Mouse (Mus musculus) heart, embryonic 14.5 days (tissue): ENCODE results near the gene Svep1. TPM values are rescaled to one million over a fixed set of nuclear protein-coding genes. Genes with fewer than 3 reads are reported as not detected.

Experiments used
- ATAC-seq: fragments of 200-750 bp; cut with Nextera tagmentation; 2 replicates; pipeline ENCODE4 v1.8.0; 2017; ENCODE audit warnings: low read depth, moderate TSS enrichment; ENCODE audit not compliant: insufficient number of reproducible peaks, insufficient read depth, low FRiP score
- H3K27ac ChIP-seq, 2 experiments: fragments of 200-500 bp in 1 of 2; fragments of 300-500 bp in 1 of 2; sonication (generic) in 1 of 2; replicated peaks in 1 of 2; 2 replicates each; pipeline ENCODE4 v1.5.1; 2012 to 2014; ENCODE audit warnings: low read depth in 2 of 2, low read length in 2 of 2, control low read depth in 1 of 2, mild to moderate bottlenecking in 1 of 2, mixed read lengths in 1 of 2; ENCODE audit not compliant: control insufficient read depth in 1 of 2, insufficient read depth in 1 of 2
- H3K27me3 ChIP-seq: fragments of 300-500 bp; sonication (generic); 2 replicates; pipeline ENCODE4 v1.6.1; 2014; ENCODE audit warnings: mild to moderate bottlenecking, low read length, control low read depth; ENCODE audit not compliant: control insufficient read depth, insufficient read depth
- H3K36me3 ChIP-seq: fragments of 300-500 bp; sonication (generic); 2 replicates; pipeline ENCODE4 v1.6.1; 2014; ENCODE audit warnings: mild to moderate bottlenecking, control low read depth, low read length, mixed read lengths; ENCODE audit not compliant: control insufficient read depth, insufficient read depth
- H3K4me1 ChIP-seq, 2 experiments: fragments of 200-500 bp in 1 of 2; fragments of 300-500 bp in 1 of 2; sonication (generic) in 1 of 2; 2 replicates each; pipeline ENCODE4 v1.6.1; 2012 to 2014; ENCODE audit warnings: low read length in 2 of 2, control low read depth in 1 of 2, mixed read lengths in 1 of 2; ENCODE audit not compliant: control insufficient read depth in 2 of 2, insufficient read depth in 2 of 2
- H3K4me2 ChIP-seq: fragments of 300-500 bp; sonication (generic); 2 replicates; pipeline ENCODE4 v1.6.1; 2014; ENCODE audit warnings: mild to moderate bottlenecking, low read length
- H3K4me3 ChIP-seq, 2 experiments: fragments of 200-500 bp in 1 of 2; fragments of 300-500 bp in 1 of 2; sonication (generic) in 1 of 2; 2 replicates each; pipeline ENCODE4 v1.5.1; 2012 to 2014; ENCODE audit warnings: low read length in 2 of 2, mild to moderate bottlenecking in 2 of 2, control low read depth in 1 of 2, low read depth in 1 of 2, moderate library complexity in 1 of 2; ENCODE audit not compliant: control insufficient read depth in 1 of 2, insufficient read depth in 1 of 2
- H3K9ac ChIP-seq: fragments of 300-500 bp; sonication (generic); 2 replicates; pipeline ENCODE4 v1.6.1; 2014; ENCODE audit warnings: mild to moderate bottlenecking, low read length
- H3K9me3 ChIP-seq: fragments of 300-500 bp; sonication (generic); 2 replicates; pipeline ENCODE4 v1.6.1; 2016; ENCODE audit warnings: low read length, control low read depth; ENCODE audit not compliant: control insufficient read depth
- WGBS: fragments of 180-500 bp; shearing (Covaris S2); extraction: QIAGEN DNeasy Blood & Tissue Kit; methylation state at CpG from one replicate; pipeline ENCODE4 v1.1.7; 2014; 5-methylcytosine and 5-hydroxymethylcytosine counted together
- polyA plus RNA-seq: library from polyadenylated mRNA; unstranded; fragments of >200 nt; fragmentation: Nextera tagmentation; extraction: Ambion mirVana; gene quantifications from 2 replicates; pipeline ENCODE4 v1.2.1, GENCODE M21; 2014

Gene Svep1
- polyA plus RNA-seq, 1 experiment from 2014 or later, result 2.8 TPM

- no peak overlapping the region for H3K27ac ChIP-seq
- ATAC-seq, result no peak
- H3K9ac ChIP-seq, result no peak overlapping the region
- no peaks in the 10 kb centered on the region for H3K27me3 ChIP-seq
- WGBS, result 84% methylated on average over 5 of the region's 5 CpGs
- H3K9me3 ChIP-seq, result no peaks in the 10 kb centered on the region
- H3K36me3 ChIP-seq, result no peaks in the 10 kb centered on the region
- H3K4me1 ChIP-seq, result no peaks in the 10 kb centered on the region
- H3K4me3 ChIP-seq, result no peak overlapping the region
- no peak overlapping the region for H3K4me2 ChIP-seq
Observed at GRCm38 (mm10) chr4:58127024-58127423, 79.6 kb downstream of the Svep1 start.

- 76% methylated on average over 8 of the region's 8 CpGs for WGBS
- Histone ChIP-seq H3K9ac (no peak overlapping the region), H3K27ac (no peak overlapping the region), H3K27me3 (no peaks in the 10 kb centered on the region), H3K36me3 (no peaks in the 10 kb centered on the region), H3K4me2 (no peak overlapping the region), H3K9me3 (no peaks in the 10 kb centered on the region), H3K4me3 (no peak overlapping the region), H3K4me1 (no peaks in the 10 kb centered on the region)
- no peak for ATAC-seq
Observed at GRCm38 (mm10) chr4:58115452-58115851, 91.2 kb downstream of the Svep1 start.

GRCm38 (mm10) chr4:58111008-58111407 lies 95.7 kb downstream of the Svep1 start:
- WGBS, result 78% methylated on average over 10 of the region's 10 CpGs
- H3K4me1 ChIP-seq, result no peaks in the 10 kb centered on the region
- ATAC-seq, result no peak
- H3K27me3 ChIP-seq, result no peaks in the 10 kb centered on the region
- H3K27ac ChIP-seq, result no peak overlapping the region
- no peak overlapping the region for H3K9ac ChIP-seq
- H3K4me3 ChIP-seq, result no peak overlapping the region
- H3K36me3 ChIP-seq, result no peaks in the 10 kb centered on the region
- H3K9me3 ChIP-seq, result no peaks in the 10 kb centered on the region
- no peak overlapping the region for H3K4me2 ChIP-seq

- no peaks in the 10 kb centered on the region for H3K36me3 ChIP-seq
- H3K9me3 ChIP-seq, result no peaks in the 10 kb centered on the region
- H3K4me1 ChIP-seq, result no peaks in the 10 kb centered on the region
- WGBS, result 83% methylated on average over 6 of the region's 6 CpGs
- no peak overlapping the region for H3K4me2 ChIP-seq
- H3K9ac ChIP-seq, result no peak overlapping the region
- ATAC-seq, result no peak
- H3K27ac ChIP-seq, result no peak overlapping the region
- H3K4me3 ChIP-seq, result no peak overlapping the region
- H3K27me3 ChIP-seq, result no peaks in the 10 kb centered on the region
Observed at GRCm38 (mm10) chr4:58109793-58110192, 96.9 kb downstream of the Svep1 start.

GRCm38 (mm10) chr4:58108364-58108763 lies 98.3 kb downstream of the Svep1 start:
- H3K27me3 ChIP-seq, result no peaks in the 10 kb centered on the region
- ATAC-seq, result no peak
- no peak overlapping the region for H3K4me3 ChIP-seq
- H3K36me3 ChIP-seq, result no peaks in the 10 kb centered on the region
- H3K9ac ChIP-seq, result no peak overlapping the region
- no peak overlapping the region for H3K4me2 ChIP-seq
- 88% methylated on average over 3 of the region's 3 CpGs for WGBS
- no peaks in the 10 kb centered on the region for H3K9me3 ChIP-seq
- no peaks in the 10 kb centered on the region for H3K4me1 ChIP-seq
- H3K27ac ChIP-seq, result no peak overlapping the region

GRCm38 (mm10) chr4:58097732-58098131 lies 108.9 kb downstream of the Svep1 start:
- 83% methylated on average over 9 of the region's 9 CpGs for WGBS
- no peaks in the 10 kb centered on the region for H3K36me3 ChIP-seq
- no peak overlapping the region for H3K4me3 ChIP-seq
- no peak overlapping the region for H3K4me2 ChIP-seq
- H3K9ac ChIP-seq, result no peak overlapping the region
- ATAC-seq, result no peak
- no peaks in the 10 kb centered on the region for H3K27me3 ChIP-seq
- H3K27ac ChIP-seq, result no peak overlapping the region
- H3K9me3 ChIP-seq, result no peaks in the 10 kb centered on the region
- no peaks in the 10 kb centered on the region for H3K4me1 ChIP-seq

GRCm38 (mm10) chr4:58086738-58087137 lies 119.9 kb downstream of the Svep1 start:
- Histone ChIP-seq H3K36me3 (no peaks in the 10 kb centered on the region), H3K9me3 (no peaks in the 10 kb centered on the region), H3K27ac (0 out of 4 replicates have a peak overlapping the region, but pooled peaks of 1 of the 2 experiments have one; percentile 17), H3K4me1 (0 out of 4 replicates have a peak, but pooled peaks cover 0 to 3% of the 10 kb centered on the region in 2 experiments), H3K4me3 (no peak overlapping the region), H3K4me2 (no peak overlapping the region), H3K9ac (no peak overlapping the region), H3K27me3 (no peaks in the 10 kb centered on the region)
- no peak for ATAC-seq
- WGBS, result 71% methylated on average over 1 of the region's 1 CpGs

- Histone ChIP-seq H3K9me3 (no peaks in the 10 kb centered on the region), H3K4me1 (0 out of 4 replicates have a peak, but pooled peaks cover 0 to 3% of the 10 kb centered on the region in 2 experiments), H3K36me3 (no peaks in the 10 kb centered on the region), H3K4me2 (no peak overlapping the region), H3K27ac (0 out of 4 replicates have a peak overlapping the region, but pooled peaks of 1 of the 2 experiments have one; percentile 17), H3K9ac (no peak overlapping the region), H3K27me3 (no peaks in the 10 kb centered on the region), H3K4me3 (no peak overlapping the region)
- 66% methylated on average over 4 of the region's 4 CpGs for WGBS
- no peak for ATAC-seq
Observed at GRCm38 (mm10) chr4:58086151-58086550, 120.5 kb downstream of the Svep1 start.
